Mouse (Mus musculus): ENCODE results near the gene Pcyt1a.

DNA sequence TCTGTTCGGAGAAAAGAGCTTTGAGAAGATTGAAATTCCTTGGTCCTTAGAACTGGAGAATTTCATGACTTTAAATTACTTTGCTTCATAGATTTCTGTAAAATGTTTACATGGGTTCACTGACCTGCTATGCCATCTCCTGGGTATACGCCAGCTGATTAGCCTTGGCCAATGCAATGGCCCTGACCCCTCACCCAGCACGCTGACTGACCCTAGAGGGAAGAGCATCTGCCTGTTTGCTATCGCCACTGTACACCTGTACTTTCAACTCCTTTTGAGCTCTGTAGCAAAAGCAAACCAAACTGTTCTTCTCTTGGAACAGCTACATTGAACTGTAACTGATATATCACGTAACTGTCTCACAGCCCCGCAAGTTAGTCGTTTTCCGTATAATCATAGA, 22.4 kb downstream of the Pcyt1a start:
- TF ChIP-seq POLR2A (IDR thresholded peaks at IDR 0.05; ENCODE audit: borderline replicate concordance, control insufficient read depth, low read depth, low read length) (no peak), CTCF (IDR thresholded peaks at IDR 0.05; ENCODE audit: control insufficient read depth, insufficient read depth, low read length) (no peak)

Data from bone marrow, adult 2 months (tissue).